Mouse (Mus musculus) mouse embryonic stem cell (cell line): Measurements from ENCODE around the gene Pfn4.
"Not testable (repeated sequence)": the region's sequence is repeated elsewhere in the genome, so short reads cannot be mapped to it uniquely, and the experiment has no call there.

Source experiments
- in situ Hi-C, 2 experiments: fragments of 300-500 bp; cut with MboI; formaldehyde crosslinking; loops; 1 replicate in 1 of 2; 3 replicates in 1 of 2; pipeline ENCODE4 v1.14.3; 2019 to 2020; ENCODE audit warnings: low sequenced_read_pairs in 2 of 2, low pct_unique_long_range_greater_than_20kb in 1 of 2, mixed read lengths in 1 of 2; ENCODE audit not compliant: unreplicated experiment in 1 of 2

Pfn4 gene

GRCm38 (mm10) chr12:4768492-4769332 is at the start of gene Pfn4, which contains the start of gene Fam228b:
Gene Pfn4, plus strand, starts transcription at chr12:4769022.
Gene Fam228b, minus strand, starts transcription at chr12:4769267.
- in situ Hi-C loops: no loop called here

DNA sequence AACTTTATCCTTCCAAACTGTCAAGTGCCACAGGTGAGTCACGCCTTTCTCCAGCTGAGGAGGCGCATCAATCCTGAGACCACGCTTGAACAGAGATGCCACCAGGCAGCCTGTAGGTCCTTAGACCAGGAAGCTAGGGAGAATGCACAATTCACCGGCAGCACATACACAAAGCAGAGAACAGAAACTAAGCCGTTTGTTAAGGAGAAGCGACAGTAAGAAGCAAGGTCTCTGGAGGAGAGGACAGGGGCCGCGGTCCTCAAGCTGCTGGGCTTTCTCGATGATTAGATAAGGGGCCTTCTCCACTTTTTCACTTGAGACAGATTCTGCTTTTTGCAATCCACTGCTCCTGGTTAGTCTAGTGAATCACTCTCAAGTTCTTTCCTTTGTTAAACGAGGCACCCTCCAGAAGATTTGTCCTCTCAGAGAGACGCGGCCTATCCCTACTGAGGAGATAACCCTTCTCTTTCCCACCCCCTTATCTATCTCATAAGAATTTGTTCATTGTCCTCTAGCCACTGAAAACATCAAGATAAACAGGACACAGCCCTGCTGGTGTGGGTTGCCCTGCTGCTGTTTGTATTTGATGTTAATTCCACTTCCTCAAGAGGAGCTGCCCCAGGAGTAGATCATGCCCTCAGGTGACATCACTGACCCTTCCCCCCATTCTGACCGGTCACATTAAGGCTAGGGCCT is 49.6 kb upstream of the Pfn4 start:
- in situ Hi-C loops: no loop called here

- in situ Hi-C loops: no loop called here
These were observed 48.8 kb upstream of the Pfn4 start for GRCm38 (mm10) chr12:4719762-4720754.

DNA sequence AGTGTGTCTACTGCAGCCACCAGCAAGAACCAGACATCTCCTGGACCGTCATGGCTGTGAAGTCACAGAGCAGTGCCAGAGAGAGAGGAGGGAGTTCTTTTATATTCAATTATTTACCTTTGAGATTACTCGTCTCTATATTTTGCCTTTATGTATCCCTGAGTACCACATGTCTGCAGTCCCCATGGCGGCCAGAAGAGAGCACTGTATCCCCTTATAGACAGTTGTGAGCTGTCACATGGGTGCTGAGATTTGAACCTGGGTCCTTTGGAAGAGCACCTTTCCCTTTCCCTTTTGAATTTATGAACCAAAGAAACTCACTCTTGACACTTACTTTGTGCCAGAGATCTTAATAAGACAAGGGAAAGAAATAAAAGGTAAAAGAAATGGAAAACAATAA is 39.7 kb upstream of the Pfn4 start:
- in situ Hi-C loops: no loop called here

DNA sequence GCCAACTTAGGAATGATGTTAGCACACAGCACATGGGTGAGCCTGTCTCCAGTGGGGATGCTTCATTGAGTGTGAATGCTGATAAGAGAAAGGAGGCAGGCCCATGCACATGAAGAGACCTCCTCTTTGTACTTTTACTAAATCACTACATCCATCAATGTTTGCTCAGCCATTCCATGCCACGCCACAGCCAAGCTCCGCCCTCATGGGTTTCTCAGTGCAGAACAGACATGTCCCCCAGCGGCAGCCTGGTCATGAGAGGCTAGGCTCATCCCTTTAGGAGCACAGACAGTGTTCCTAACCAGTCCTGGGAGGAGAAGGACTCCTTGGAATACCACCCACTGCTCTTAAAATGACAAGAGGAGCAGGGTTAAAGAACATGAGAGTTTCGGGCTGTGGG is 37.2 kb upstream of the Pfn4 start:
- in situ Hi-C loops: no loop called here

- in situ Hi-C loops: no loop called here
These were observed 36.5 kb upstream of the Pfn4 start for GRCm38 (mm10) chr12:4732332-4732731.

- in situ Hi-C loops: no loop called here
These were observed 30.7 kb upstream of the Pfn4 start, which contains the start of gene Fam228a for GRCm38 (mm10) chr12:4738031-4738576. Gene Fam228a, minus strand, starts transcription at chr12:4738430.

GRCm38 (mm10) chr12:4740823-4741222 is 28.0 kb upstream of the Pfn4 start:
- in situ Hi-C loops: no loop called here

DNA sequence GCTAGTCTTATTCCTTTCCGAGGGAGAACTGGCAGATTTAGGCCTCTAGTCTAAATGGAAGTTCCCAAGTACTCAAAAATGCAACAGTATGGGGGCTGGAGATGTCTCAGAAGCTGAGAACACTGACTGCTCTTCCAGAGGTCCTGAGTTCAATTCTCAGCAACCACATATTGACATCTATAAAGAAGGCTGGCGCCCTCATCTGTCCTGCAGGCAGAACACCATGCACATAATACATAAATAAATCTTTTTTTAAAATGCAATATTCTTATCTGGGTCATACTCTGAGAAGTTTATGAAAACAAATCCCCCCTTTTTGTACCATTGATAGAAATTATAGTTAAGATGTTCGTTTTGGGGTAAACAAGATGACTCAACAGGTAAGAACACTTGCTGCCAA is 26.6 kb upstream of the Pfn4 start:
- in situ Hi-C loops: no loop called here

GRCm38 (mm10) chr12:4744486-4744885 is 24.3 kb upstream of the Pfn4 start:
- in situ Hi-C loops: no loop called here

DNA sequence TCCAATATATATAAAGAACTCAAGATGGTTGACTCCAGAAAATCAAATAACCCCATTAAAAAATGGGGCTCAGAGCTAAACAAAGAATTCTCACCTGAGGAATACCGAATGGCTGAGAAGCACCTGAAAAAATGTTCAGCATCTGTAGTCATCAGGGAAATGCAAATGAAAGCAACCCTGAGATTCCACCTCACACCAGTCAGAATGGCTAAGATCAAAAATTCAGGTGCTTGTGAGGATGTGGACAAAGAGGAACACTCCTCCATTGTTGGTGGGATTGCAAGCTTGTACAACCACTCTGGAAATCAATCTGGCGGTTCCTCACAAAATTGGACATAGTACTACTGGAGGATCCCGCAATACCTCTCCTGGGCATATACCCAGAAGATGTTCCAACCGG is 14.4 kb upstream of the Pfn4 start:
- in situ Hi-C loops: not testable (repeated sequence)

DNA sequence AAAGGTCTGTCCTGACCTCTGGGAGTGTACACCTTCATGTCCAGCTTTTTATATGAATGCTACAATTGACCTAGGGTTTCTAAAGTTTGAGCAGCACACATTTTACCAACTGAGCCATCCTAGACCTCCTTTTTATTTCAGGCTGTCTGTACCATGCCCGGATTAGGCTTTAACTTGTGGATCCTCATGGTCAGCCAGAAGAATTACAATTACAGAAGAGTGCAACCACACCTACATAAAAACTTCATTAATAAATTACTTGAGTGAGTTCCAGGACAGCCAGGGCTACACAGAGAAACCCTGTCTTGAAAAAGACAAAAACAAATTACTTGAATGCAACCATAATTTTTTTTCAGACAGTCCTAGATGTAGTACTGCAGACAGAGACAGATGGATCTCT is 11.8 kb upstream of the Pfn4 start:
- in situ Hi-C loops: no loop called here

GRCm38 (mm10) chr12:4769333-4769723 is 506 bp downstream of the Pfn4 start:
- in situ Hi-C loops: no loop called here

DNA sequence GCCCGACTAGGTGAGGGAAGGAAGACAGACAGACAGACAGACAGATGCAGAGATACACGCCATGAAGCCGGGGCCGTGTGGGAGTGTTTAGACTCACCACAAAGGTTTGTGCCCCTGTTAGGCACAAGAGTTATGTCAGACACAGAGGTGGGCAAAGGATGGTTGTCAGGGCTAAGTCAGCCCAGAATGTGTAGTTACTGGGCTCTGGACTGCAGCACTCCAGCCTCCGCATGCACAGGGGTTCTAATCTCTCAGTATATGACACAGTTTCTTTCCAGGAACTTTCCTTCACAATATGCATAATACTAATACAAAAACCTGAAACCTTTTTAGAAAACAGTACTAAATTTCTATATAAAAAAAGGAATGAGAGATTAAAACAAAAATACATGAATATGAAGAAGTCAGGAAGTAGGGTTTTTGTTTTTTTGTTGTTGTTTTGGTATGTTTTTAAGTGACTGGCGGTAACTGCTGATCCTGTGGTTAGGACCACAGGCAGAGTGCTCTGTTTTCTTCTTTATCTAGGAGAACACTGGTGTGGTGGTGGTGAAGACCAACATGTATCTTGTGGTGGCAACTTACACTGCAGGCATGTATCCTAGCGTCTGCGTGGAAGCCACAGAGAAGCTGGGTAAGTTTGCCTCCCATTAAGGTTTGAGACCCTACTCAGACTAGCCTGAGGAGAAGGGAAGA is 6.2 kb downstream of the Pfn4 start:
- in situ Hi-C loops: no loop called here

- in situ Hi-C loops: no loop called here
These were observed 6.7 kb downstream of the Pfn4 start for GRCm38 (mm10) chr12:4775588-4775949.

DNA sequence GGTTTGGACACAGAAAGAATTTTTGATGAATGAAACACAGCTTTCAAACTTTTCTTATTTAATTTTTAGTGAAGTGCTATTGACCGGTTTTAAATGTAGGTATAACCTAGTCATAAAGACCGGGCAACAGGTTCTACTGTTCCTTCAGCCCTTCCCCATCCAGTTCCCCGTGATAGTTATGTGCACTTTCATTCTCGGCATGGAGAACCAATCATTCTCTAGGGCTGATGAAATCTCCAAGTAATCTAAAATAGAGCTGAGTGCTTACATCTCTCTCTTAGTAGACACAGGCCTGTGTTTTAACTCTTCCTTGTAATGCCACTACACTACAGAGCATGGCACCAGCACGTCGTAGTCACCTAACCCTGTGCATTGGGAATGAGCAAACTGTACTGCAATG is 8.9 kb downstream of the Pfn4 start:
- in situ Hi-C loops: no loop called here

- in situ Hi-C loops: no loop called here
These were observed 11.4 kb downstream of the Pfn4 start for GRCm38 (mm10) chr12:4780245-4780644.

GRCm38 (mm10) chr12:4781270-4781669 is 12.4 kb downstream of the Pfn4 start:
- in situ Hi-C loops: no loop called here
